Mouse (Mus musculus): ENCODE measurements around the gene Kat8.

Gene Kat8

DNA sequence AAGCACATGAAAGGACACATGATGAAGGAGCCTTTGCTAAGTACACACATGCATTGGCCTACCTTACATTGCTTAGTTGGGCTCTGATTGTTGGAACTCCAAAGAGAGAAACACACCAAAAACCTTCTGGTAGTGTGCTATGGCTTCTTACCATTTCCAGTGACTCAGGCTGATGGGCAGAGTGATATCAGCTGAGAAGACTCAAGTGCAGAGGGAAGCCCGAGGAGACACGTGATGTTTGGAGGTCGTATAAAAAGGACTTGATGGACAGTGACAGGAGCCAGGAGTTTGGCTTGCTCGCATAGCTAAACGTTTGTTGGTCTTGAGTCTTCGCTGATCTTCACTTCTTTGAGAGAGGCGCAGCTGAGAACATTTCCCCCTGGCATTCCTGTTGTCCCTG lies 14.8 kb upstream of the Kat8 start:
- DNase-seq, result no peak

DNA sequence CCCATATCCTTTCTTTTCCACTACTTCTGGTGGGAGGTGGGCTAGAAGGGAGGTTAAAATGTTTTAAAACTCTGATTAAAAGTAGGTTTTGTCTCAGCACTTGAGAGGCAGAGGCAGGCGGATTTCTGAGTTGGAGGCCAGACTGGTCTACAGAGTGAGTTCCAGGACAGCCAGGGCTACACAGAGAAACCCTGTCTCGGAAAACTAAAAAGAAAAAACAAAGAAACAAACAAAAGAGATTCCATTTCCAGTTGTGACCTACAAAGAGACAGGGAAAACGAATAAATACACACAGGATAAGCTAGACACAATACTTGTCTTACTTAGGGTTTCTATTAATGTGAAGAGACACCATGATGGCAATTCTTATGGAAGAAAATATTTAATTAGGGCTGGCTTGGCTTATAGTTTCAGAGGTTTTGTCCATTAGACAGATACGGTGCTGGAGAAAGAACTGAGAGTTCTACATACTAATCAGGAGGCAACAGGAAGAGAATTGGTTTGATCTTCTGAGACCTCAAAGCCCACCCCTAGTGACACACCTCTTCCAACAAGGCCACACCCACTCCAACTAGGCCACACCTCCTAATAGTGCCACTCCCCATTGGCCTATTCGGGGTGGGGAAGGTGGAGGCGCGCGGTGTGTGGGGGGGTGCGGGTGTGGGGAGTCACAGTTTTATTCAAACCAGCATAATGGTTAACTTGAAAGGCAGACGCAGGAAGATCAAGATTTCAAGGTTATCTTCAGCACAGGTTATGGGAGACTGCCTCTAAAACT lies 13.9 kb upstream of the Kat8 start:
- no peak for DNase-seq

DNA sequence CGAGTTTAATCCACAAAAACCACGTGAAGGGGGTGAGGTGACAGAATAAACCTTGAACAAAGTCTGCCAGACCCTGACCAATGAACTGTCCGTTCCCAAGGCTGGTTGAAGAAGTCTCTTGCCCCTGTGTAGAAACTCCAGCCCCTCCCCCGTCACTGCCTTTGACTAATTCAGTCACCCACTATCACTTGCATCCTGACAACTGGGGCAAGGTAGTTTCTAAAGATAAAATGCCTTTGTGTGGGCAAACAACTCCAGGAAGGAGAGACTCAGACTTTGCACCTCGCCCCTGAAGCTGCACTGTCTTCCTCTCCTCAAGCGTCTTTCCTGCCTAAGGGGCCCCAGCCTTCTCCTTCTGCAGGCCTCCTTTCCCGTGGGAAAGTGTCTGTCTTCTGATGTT lies 12.3 kb upstream of the Kat8 start:
- no peak for DNase-seq

DNA sequence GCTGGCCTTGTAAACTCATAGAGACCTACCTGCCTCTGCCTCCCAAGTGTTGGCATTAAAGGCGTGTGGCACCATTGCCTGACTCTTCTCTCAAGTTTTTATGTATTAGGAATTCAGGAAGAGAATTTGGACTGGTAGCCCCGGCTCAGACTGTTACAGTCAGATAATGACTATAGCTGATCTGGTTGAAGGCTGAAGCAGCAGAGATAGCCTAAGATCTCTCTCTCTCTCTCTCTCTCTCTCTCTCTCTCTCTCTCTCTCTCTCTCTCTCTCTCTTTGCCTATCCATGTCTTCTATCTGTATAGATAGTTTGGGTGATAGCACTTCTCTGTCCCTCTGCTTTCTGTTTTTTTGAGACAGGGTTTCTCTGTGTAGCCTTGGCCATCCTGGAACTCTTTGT lies 10.5 kb upstream of the Kat8 start:
- DNase-seq, result no peak

DNA sequence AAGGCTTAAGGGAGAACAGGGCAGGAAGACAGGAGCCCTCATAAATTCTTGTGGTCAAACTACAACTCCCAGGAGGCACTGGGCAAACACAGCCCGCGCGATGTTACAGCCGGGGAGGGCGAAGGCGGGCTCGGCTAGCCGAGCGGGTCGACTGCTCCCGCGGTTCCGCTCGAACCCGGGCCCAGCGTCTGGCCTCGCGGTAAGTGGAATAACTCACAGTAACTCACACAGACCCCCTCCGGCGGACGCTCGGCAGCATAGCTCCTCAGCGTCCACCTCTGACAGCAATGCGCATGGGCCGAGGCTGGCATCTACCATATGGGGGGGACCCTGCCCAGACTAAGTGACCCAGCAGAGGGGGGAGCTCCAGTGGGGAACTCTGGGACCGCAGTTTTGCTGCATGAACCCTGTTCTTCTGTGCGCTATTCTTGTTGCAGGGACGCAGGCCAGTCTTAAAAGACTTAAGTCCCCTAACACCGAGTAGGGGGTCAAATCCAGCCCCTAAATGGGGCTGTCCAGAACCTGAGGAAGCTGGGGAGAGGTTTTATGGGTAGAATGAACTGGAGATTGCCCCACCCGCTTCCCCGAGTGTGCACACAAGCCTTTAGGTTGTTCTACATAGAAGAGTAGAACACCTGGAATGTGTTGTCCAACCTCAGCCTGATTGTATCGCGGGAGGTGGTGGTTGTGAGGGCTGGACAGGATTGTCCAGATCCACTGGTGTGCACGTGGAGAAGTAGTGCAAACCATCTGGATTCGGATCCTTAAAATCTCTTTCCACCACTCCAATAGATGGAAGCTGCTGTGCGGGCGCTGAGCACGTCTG lies 8.1 kb upstream of the Kat8 start, which contains the start of gene Bckdk:
Bckdk (plus strand) TSS at position 112 of the 826 bp plus-strand sequence.
- DNase-seq, result peak; percentile 83

DNA sequence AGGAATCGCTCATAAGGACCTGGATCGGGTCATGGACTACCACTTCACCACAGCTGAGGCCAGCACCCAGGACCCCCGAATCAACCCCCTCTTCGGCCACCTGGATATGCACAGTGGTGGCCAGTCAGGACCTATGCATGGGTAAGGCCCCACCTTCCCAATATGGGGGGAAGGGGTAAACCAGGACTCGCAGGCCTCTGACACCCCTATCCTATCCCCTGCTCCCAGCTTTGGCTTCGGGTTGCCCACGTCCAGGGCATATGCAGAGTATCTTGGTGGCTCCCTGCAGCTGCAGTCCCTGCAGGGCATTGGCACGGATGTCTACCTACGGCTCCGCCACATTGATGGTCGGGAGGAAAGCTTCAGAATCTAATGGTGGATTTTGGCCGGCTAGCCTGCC lies 4.4 kb upstream of the Kat8 start:
- DNase-seq, result no peak

DNA sequence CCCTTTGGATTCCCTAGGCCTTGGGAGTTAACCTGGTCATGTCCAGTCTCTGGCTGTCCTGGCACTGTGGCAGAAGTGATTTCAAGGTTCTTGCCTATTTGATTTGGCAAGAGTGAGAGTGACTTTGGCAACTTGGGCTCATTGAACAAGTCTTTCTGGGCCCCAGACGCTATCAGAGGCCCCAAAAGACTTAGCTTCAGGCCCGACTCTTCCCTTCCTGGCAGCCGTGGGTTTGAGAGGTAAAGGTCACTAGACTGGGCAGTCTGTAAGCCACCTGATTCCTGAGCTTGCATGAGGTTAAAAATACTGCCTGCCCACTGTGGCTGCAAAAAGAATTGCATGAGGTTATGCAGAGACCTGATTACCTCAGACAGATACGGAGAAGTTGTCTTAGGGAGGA lies 3.7 kb upstream of the Kat8 start:
- DNase-seq, result no peak

DNA sequence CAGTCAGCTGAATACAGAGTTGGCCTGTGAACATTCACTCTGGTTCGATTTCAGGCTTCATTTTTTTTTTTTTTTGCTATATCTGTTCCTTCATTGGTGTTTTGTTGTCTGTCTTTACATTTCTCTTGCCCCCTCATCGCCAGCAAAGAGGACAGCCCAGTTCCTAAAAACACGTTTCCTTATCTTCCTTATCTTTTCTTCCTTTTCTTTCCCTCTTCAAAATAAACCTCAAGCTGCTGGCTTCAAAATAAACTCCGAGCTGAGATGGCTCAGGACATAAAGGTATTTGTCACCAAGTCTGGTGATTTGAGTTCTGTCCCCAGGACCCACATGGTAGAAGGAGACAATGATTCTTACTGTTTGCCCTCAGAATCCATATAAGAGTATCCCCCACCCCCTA lies 622 bp downstream of the Kat8 start:
- no peak for DNase-seq

DNA sequence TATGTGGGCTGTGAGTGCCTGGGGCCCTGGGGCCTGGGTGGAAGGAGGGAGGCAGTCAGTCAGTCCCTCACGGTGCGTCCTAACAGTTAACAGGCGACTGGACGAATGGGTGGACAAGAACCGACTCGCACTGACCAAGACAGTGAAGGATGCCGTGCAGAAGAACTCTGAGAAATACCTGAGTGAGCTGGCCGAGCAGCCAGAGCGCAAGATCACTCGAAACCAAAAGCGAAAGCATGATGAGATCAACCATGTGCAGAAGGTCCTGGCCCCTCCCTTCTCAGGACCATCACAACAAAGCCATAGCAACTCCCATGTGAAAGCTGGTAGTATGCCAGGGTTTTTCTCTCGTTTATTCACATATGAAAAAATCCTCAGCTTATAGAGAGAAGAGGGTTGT lies 3.0 kb downstream of the Kat8 start:
- DNase-seq, result no peak

DNA sequence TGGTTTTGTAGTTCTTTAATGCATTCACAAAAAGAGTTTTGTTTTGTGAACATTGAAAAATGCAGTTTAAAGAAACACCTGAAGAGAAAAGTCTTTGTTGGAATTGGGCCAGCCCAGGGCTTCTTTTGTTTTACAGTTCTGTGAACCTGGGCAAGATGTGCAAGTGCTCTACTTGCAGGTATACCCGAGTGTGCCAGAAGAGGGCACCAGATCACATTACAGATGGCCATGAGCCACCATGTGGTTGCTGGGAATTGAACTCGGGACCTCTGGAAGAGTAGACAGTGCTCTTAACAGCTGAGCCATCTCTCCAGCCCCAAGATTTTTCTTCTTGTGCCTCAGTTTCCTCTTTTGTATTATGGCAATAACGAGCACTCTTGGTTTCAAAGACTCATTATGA lies 5.9 kb downstream of the Kat8 start:
- no peak for DNase-seq

DNA sequence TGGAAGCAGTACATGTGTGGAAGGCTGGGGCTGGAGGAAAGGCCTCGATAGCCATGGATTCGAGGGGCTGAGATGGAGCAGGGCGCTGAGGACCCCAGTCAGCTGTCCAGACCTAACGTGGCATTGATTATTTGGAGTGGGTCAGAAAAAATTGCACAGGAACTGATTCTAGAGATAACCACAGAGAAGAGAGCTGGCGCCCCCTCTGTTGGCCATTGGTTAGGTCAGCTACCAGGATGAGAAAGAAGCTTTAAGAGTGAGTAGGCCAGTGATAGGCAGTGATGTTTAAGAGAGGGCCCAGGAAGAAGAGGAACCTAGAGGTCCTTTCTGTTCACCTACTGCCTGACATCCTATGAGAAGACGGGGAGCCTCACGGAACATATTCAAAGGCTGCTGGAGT lies 7.0 kb downstream of the Kat8 start:
- DNase-seq, result no peak

DNA sequence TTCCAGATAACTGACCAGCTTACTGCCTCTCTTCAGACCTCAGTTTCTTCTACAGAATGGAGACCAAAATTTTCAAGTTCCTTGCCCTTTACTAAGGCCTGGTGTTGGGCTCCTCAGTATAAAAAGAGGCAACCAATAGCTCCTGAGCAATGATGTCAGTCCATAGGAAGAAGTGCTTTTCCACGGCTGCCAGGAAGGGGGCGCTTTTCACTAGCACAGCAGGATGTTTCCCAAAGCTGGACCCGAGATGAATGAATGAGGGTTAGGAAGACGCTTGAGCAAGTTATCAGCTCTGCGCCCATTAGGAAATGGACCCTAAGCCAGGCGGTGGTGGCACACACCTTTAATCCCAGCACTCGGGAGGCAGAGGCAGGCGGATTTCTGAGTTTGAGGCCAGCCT lies 9.2 kb downstream of the Kat8 start:
- DNase-seq, result no peak

DNA sequence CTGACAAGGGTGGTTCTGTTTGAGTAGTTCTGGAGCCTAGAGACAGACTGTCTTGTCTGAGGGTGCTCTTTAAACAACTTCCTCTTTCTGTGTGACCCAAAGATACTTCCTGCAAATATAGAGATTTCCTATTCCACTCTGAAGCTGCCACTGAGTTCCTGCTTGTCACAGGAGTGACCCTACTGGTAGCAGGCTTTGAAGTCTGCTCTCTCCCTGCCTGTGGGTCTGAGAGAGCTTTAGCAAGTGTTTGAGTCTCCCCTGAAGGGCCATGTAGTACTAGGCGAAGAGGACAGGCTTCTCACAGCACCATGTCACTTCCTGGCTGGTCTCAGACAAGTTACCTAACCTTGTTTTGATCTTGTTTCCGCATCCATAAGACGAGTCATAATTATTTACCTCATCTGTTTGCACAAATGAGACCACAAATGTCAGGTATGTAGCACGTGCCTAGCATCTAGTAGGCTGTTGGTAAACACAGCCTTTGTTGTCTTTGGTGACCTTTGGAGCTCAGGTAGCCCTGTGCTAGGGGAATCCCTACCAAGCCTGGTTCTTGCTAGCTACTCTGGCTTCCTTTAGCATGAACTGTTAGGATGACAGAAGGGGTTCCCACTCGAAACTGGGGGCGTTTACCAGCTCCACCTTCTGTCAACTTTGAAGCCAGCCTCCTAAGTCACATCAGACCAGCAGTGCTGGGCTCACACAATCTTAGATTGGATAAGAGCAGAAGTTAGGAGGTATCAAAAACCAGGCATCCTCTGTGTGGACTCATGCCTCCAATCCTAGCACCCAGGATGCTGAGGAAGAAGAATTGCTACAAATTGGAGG lies 10.3 kb downstream of the Kat8 start:
- DNase-seq, result peak; percentile 51

DNA sequence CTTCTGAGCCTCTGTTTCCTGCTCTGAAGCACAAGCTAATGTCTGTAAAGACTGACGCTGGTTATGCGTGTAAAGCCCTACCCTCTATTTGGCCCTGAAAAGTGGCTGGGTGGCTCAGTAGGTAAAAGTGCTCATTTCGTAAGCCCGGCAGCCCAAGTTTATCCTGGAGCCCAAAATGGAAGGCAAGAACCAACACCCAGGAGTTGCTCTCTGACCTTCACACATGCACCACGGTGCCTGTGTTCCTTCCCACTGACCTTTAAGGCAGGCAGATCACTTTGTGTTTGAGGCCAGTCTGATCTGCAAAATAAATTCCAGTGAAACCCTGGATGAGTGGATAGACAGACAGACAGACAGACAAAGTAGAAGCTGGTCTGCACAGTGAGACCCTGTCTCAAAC lies 11.4 kb downstream of the Kat8 start:
- DNase-seq, result no peak

DNA sequence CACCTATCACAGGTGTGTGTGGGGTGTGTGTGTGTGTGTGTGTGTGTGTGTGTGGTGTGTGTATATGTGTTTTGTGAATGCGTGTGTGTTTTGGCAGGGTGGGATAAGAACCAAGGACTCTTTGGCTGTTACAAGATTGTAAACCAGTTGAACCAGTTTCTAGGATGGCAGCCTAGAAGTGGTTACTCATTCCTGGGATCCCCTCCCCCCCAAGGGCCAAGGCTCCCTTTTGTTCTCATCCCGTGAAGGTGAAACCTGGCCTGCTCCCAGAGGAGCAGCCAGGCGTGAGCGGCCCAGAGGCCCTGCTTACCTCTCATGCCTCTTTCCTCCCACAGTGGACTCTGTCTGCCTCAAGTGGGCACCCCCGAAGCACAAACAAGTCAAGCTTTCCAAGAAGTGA lies 12.9 kb downstream of the Kat8 start:
- DNase-seq, result no peak

DNA sequence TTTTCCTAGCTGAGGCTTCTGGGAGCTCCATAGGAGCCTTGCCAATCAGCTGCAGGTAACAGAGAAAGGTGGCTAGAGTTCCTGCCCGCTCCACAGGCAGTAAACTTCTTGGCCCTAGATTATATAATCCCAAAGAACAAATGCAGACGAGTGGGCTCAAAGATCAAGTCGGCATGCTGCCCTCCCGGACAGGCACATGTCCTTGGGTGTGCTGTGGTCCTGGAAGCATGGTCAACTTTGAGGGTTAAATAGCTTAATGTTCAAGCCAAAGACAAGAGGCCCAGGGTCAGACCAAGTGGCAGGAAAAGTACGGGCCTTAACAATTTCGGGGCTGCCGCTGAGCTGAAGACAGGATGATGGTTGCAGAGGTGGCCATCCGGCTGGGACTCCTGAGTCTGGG lies 13.8 kb downstream of the Kat8 start:
- no peak for DNase-seq

DNA sequence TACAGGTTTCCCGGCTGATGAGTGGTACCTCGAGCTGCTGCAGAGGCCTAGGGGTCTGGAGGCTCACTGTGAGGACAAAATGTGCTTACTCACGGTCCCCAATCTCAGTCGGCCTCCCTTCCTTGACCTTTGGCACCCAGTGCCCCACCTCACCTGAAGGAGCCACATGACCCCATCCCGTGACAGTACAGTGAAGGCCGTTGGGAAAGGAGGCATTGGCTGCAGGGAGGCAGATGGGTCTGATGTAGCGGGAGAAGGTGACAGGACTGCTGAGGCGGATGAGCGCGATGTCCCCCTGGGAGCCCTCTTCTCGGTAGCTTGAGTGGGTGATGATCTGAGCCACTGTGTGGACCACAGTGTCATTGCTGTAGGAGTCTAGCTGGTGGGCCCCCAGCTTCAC lies 14.5 kb downstream of the Kat8 start:
- no peak for DNase-seq

DNA sequence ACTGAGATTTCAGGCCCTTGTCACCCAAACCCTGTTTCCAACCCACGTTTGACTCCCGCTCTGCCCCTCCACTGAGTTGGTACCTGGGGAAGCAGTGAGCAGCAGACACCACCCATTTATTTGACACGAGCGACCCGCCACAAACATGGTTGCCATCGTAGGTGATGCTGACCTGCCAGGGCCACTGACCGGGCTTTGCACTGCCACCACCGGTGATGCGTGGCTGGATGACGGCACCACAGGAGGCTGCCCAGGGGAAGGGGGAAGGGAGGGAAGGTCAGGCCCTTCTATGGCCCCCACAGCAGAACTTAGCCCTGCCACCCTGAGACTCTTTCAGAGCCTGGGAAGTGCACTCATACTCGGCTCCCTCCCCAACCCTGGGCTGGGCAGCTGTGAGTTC lies 15.4 kb downstream of the Kat8 start:
- DNase-seq, result no peak

DNA sequence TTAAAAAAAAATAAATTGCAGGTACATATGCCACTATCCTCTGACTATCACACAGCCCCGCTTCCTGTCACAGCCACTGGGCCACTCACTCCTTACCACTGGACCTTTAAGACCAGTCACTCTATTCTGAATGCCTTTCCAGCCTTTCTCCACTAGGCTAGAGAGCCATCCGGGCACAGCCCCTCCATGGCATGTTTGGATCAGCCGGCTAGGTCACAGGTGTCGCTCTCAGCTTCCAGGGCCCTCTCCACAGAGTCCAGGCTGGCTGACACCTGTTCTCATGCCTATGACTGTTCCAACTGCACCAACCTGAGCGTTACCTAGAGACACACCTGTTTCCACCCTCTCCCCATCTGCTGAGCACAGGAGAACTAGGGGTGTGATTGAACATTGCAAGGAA lies 16.3 kb downstream of the Kat8 start:
- no peak for DNase-seq

DNA sequence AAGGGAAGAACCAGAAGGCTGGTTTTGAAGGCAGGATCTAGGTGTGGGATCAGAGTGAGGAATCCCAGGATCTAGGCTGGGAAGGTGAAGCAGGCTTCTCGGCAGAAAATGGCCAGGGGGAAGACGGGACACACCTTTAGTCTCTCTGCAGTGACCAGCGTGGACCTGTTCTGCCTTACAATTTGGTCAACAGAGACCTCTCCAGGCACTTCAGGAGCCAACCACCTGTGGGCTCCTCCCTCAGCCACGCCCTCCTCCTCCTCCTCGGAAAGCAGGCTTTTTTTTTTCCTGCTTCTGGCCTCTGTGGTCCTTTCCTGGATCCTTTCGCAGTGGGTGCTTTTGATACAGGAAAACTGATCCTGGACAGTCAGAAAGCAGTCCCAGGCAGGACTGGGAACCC lies 17.6 kb downstream of the Kat8 start, which contains the start of gene Prss8:
Prss8 (minus strand) TSS at position 182 of the 400 bp plus-strand sequence.
- DNase-seq, result no peak

DNA sequence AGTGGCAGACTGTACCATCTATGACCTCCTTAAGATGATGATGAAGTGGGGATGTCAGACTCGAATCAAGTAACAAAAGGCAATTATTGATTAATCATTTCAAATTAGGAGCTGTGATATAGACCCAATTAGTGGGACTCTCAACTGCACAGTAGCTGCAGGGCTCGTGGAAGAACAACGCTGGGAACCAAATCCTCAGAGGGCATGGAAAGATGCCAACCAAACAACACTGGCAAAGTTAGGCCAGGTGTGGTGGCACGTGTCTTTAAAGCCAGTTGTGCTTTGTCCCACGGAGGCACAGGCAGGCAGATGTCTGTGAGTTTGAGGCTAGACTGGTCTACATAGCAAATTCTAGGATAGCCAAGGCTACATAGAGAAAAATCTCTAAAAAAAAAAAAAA lies 18.3 kb downstream of the Kat8 start:
- DNase-seq, result no peak

DNA sequence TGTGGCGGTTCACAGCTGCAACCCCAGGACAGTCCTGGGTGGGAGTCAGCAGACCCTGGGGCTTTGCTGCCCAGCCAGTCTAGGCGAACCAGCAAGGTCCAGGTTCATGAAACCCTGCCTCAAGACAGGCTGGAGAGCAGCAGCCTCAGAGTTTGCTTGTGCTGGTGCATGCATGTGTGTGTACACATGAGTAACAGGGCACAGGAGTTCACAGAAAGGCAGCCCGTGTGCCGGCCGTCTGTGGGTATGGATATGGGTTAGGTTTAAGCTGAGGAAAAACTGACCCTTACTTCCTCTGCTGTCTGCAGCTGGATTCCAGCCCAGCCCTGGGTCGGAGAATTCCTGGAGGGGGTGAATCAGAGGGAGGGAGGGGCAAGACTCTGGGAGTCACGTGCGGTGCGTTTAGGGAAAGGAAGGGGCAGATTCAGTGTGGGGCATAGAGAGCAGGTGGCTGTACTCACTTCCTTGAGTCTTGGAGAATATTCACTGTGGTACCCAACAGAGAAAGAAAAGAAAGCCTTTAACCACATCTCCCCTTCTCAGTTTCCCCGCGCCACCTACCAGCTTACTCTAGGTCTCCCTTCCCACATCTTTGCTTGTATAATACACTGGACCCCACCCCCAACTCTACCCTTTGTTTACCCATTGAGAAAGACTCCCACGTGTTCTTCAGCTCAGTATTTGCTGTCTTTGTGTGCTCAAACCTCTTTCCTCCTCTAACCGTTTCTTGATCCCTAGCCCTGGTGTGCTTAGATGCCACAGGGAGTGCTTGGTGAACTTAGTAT lies 19.2 kb downstream of the Kat8 start:
- DNase-seq, result no peak

All from layer of hippocampus, adult 9-11 months (tissue).